Mouse (Mus musculus): ENCODE data around the gene Ikzf3.

DNA sequence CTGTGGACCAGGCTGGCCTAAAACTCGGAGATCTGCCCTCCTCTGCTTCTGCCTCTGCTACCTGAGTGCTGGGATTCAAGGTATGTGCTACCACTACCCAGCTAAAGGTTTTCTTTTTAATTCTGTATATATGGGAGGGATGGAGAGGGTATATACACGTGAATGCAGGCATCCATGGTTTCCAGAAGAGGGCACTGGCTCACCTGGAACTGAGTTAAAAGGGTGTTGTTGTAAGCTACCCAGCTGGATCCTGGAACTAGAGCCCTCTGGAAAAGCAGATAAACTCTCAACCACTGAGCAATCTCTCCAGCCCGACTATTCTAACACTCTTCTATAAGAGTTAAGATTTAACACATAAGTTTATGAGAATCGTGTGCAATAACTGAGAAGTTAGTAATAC, 3.5 kb upstream of the Ikzf3 start:
- no peak for TF ChIP-seq CTCF (IDR thresholded peaks at IDR 0.05; ENCODE audit: low read depth, low read length)
- no peak for TF ChIP-seq POLR2A (IDR thresholded peaks at IDR 0.05; ENCODE audit: extremely low read depth, insufficient read depth, low read length)
